Mouse (Mus musculus) stomach, embryonic 14.5 days (tissue): ENCODE results near the gene Prkcz. TPM values are rescaled to one million over a fixed set of nuclear protein-coding genes. Genes with fewer than 3 reads are reported as not detected.

Experiments used
- ATAC-seq: fragments of 200-750 bp; cut with Nextera tagmentation; 2 replicates; pipeline ENCODE4 v1.8.0; 2017; ENCODE audit warnings: low read depth, moderate TSS enrichment; ENCODE audit not compliant: insufficient number of reproducible peaks, insufficient read depth, low FRiP score
- H3K27ac ChIP-seq: fragments of 300-500 bp; sonication (generic); 2 replicates; pipeline ENCODE4 v1.5.1; 2014; ENCODE audit warnings: mild to moderate bottlenecking, low read length, moderate library complexity, mixed read lengths
- H3K27me3 ChIP-seq: fragments of 300-500 bp; sonication (generic); 2 replicates; pipeline ENCODE4 v1.6.1; 2014; ENCODE audit warnings: low read length, control low read depth, mixed read lengths; ENCODE audit not compliant: control insufficient read depth, insufficient read depth
- H3K36me3 ChIP-seq: fragments of 300-500 bp; sonication (generic); 2 replicates; pipeline ENCODE4 v1.6.1; 2014; ENCODE audit warnings: mild to moderate bottlenecking, control low read depth, low read length, moderate library complexity, mixed read lengths; ENCODE audit not compliant: control insufficient read depth, insufficient read depth
- H3K4me1 ChIP-seq: fragments of 300-500 bp; sonication (generic); 2 replicates; pipeline ENCODE4 v1.6.1; 2014; ENCODE audit warnings: low read length, control low read depth, mixed read lengths; ENCODE audit not compliant: control insufficient read depth, insufficient read depth
- H3K4me2 ChIP-seq: fragments of 300-500 bp; sonication (generic); replicated peaks from 2 replicates; pipeline ENCODE4 v1.6.1; 2014; ENCODE audit warnings: low read depth, low read length, control low read depth
- H3K4me3 ChIP-seq: fragments of 300-500 bp; sonication (generic); 2 replicates; pipeline ENCODE4 v1.5.1; 2014; ENCODE audit warnings: low read depth, low read length, control low read depth
- H3K9ac ChIP-seq: fragments of 300-500 bp; sonication (generic); replicated peaks from 2 replicates; pipeline ENCODE4 v1.6.1; 2014; ENCODE audit warnings: low read depth, mild to moderate bottlenecking, control low read depth, low read length, moderate library complexity, mixed read lengths
- H3K9me3 ChIP-seq: fragments of 300-500 bp; sonication (generic); 2 replicates; pipeline ENCODE4 v1.6.1; 2016; ENCODE audit warnings: low read depth, low read length, control low read depth; ENCODE audit not compliant: control insufficient read depth
- WGBS: fragments of 180-500 bp; shearing (Covaris S2); extraction: QIAGEN DNeasy Blood & Tissue Kit; methylation state at CpG from one replicate; pipeline ENCODE4 v1.1.7; 2014; 5-methylcytosine and 5-hydroxymethylcytosine counted together
- polyA plus RNA-seq: library from polyadenylated mRNA; unstranded; fragments of >200 nt; fragmentation: Nextera tagmentation; extraction: Ambion mirVana; gene quantifications from 2 replicates; pipeline ENCODE4 v1.2.1, GENCODE M21; 2014

The Prkcz gene
- polyA plus RNA-seq, 1 experiment from 2014 or later = 12.9 TPM

- H3K27ac ChIP-seq = no peak overlapping the region
- H3K4me2 ChIP-seq = no peak overlapping the region
- 0 out of 2 replicates have a peak, but pooled peaks cover 11% of the 10 kb centered on the region for H3K4me1 ChIP-seq
- no peaks in the 10 kb centered on the region for H3K27me3 ChIP-seq
- 87% methylated on average over 12 of the region's 12 CpGs for WGBS
- H3K9ac ChIP-seq = no peak overlapping the region
- H3K36me3 ChIP-seq = no peaks in the 10 kb centered on the region
- no peak for ATAC-seq
- no peaks in the 10 kb centered on the region for H3K9me3 ChIP-seq
- no peak overlapping the region for H3K4me3 ChIP-seq
These were observed 52.5 kb downstream of the Prkcz start for GRCm38 (mm10) chr4:155308679-155309078.

- Histone ChIP-seq H3K4me1 (0 out of 2 replicates have a peak, but pooled peaks cover 11% of the 10 kb centered on the region), H3K4me2 (peak overlapping the region; percentile 22; the same call in 1 of the 2 replicates), H3K4me3 (no peak overlapping the region), H3K36me3 (no peaks in the 10 kb centered on the region), H3K9me3 (no peaks in the 10 kb centered on the region), H3K27me3 (no peaks in the 10 kb centered on the region), H3K27ac (no peak overlapping the region), H3K9ac (no peak overlapping the region; the same call in 1 of the 2 replicates)
- WGBS = 1% methylated on average over 11 of the region's 11 CpGs
- peak; percentile 92 for ATAC-seq
These were observed 53.1 kb downstream of the Prkcz start for GRCm38 (mm10) chr4:155308068-155308467.

- H3K9ac ChIP-seq = no peak overlapping the region; the same call in 1 of the 2 replicates
- peak; percentile 56; the same call in 1 of the 2 replicates for ATAC-seq
- H3K4me1 ChIP-seq = 0 out of 2 replicates have a peak, but pooled peaks cover 11% of the 10 kb centered on the region
- WGBS = 82% methylated on average over 5 of the region's 5 CpGs
- H3K9me3 ChIP-seq = no peaks in the 10 kb centered on the region
- H3K36me3 ChIP-seq = no peaks in the 10 kb centered on the region
- no peaks in the 10 kb centered on the region for H3K27me3 ChIP-seq
- peak overlapping the region; percentile 22; the same call in 1 of the 2 replicates for H3K4me2 ChIP-seq
- H3K4me3 ChIP-seq = no peak overlapping the region
- no peak overlapping the region for H3K27ac ChIP-seq
These were observed 53.6 kb downstream of the Prkcz start for GRCm38 (mm10) chr4:155307591-155307990.

- Histone ChIP-seq H3K27ac (no peak overlapping the region), H3K4me1 (0 out of 2 replicates have a peak, but pooled peaks cover 11% of the 10 kb centered on the region), H3K9me3 (no peaks in the 10 kb centered on the region), H3K9ac (no peak overlapping the region), H3K4me3 (no peak overlapping the region), H3K36me3 (no peaks in the 10 kb centered on the region), H3K4me2 (no peak overlapping the region), H3K27me3 (no peaks in the 10 kb centered on the region)
- WGBS = 49% methylated on average over 24 of the region's 24 CpGs
- ATAC-seq = no peak
These were observed 54.6 kb downstream of the Prkcz start for GRCm38 (mm10) chr4:155306356-155307242.

GRCm38 (mm10) chr4:155305531-155306031 lies 55.6 kb downstream of the Prkcz start:
- WGBS = 73% methylated on average over 8 of the region's 8 CpGs
- no peaks in the 10 kb centered on the region for H3K27me3 ChIP-seq
- H3K36me3 ChIP-seq = no peaks in the 10 kb centered on the region
- H3K9me3 ChIP-seq = no peaks in the 10 kb centered on the region
- no peak overlapping the region for H3K4me3 ChIP-seq
- ATAC-seq = no peak
- H3K4me1 ChIP-seq = 0 out of 2 replicates have a peak, but pooled peaks cover 11% of the 10 kb centered on the region
- H3K27ac ChIP-seq = no peak overlapping the region
- H3K4me2 ChIP-seq = no peak overlapping the region
- no peak overlapping the region for H3K9ac ChIP-seq

GRCm38 (mm10) chr4:155304508-155305096 lies 56.6 kb downstream of the Prkcz start:
- H3K9me3 ChIP-seq = no peaks in the 10 kb centered on the region
- no peak overlapping the region for H3K4me2 ChIP-seq
- no peak overlapping the region for H3K9ac ChIP-seq
- 0 out of 2 replicates have a peak, but pooled peaks cover 11% of the 10 kb centered on the region for H3K4me1 ChIP-seq
- H3K27ac ChIP-seq = no peak overlapping the region
- WGBS = 88% methylated on average over 7 of the region's 7 CpGs
- H3K4me3 ChIP-seq = no peak overlapping the region
- no peak for ATAC-seq
- H3K36me3 ChIP-seq = no peaks in the 10 kb centered on the region
- no peaks in the 10 kb centered on the region for H3K27me3 ChIP-seq

GRCm38 (mm10) chr4:155301965-155302364 lies 59.2 kb downstream of the Prkcz start:
- no peak overlapping the region for H3K27ac ChIP-seq
- H3K4me1 ChIP-seq = 0 out of 2 replicates have a peak, but pooled peaks cover 3% of the 10 kb centered on the region
- ATAC-seq = no peak
- no peaks in the 10 kb centered on the region for H3K27me3 ChIP-seq
- no peak overlapping the region for H3K9ac ChIP-seq
- 44% methylated on average over 4 of the region's 4 CpGs for WGBS
- H3K9me3 ChIP-seq = no peaks in the 10 kb centered on the region
- H3K36me3 ChIP-seq = no peaks in the 10 kb centered on the region
- no peak overlapping the region for H3K4me3 ChIP-seq
- no peak overlapping the region for H3K4me2 ChIP-seq

GRCm38 (mm10) chr4:155301098-155301447 lies 60.1 kb downstream of the Prkcz start:
- Histone ChIP-seq H3K36me3 (no peaks in the 10 kb centered on the region), H3K27me3 (no peaks in the 10 kb centered on the region), H3K9ac (no peak overlapping the region), H3K4me3 (no peak overlapping the region), H3K9me3 (no peaks in the 10 kb centered on the region), H3K4me2 (no peak overlapping the region), H3K4me1 (no peaks in the 10 kb centered on the region), H3K27ac (no peak overlapping the region)
- WGBS = 83% methylated on average over 7 of the region's 7 CpGs
- no peak for ATAC-seq
